Mouse (Mus musculus) kidney, adult 2 months (tissue): Measurements from ENCODE around the gene Ttll5.

ENCODE experiments used
- CTCF ChIP-seq: fragments of 200-500 bp; conservative IDR thresholded peaks from 2 replicates; pipeline ENCODE4 v1.5.1; 2011; ENCODE audit warnings: low read depth, mild to moderate bottlenecking, control low read depth, low read length, moderate library complexity, mixed read lengths; ENCODE audit not compliant: insufficient read depth, insufficient read length
- POLR2A ChIP-seq: fragments of 200-500 bp; IDR thresholded peaks from one replicate; pipeline ENCODE4 v1.6.1; 2011; ENCODE audit warnings: low read depth, low read length, control low read depth

GRCm38 (mm10) chr12:85795551-85795950 lies 28.9 kb upstream of the Ttll5 start:
- TF ChIP-seq POLR2A (no peak), CTCF (no peak)
